15 mouse cellular contexts compared by ENCODE assay signal in genomic region chr17:48968304-48968703, GRCm38 (mm10). TPM values are rescaled to one million over a fixed set of nuclear protein-coding genes. Genes with fewer than 3 reads are reported as not detected.
"Had no signal": no experiment of that assay in that cellular context is flagged by ENCODE, and none has a peak within 500 bp of the region (broad histone marks: within the 10 kb centered on the region; RNA-seq: fewer than 3 reads in every experiment).

No protein-coding gene starts in this region.

- ATAC-seq: liver, postnatal 0 days; lung, postnatal 0 days; midbrain, embryonic 13.5 days; midbrain, embryonic 15.5 days had no signal

- DNase-seq: liver, postnatal 0 days; lung, adult 2 months; lung, postnatal 14 days; lung, postnatal 36 days; right cerebral cortex, postnatal 25 days; spleen, adult 18-20 months; thymus, adult 18-20 months; thymus, postnatal 14 days; thymus, postnatal 36 days had no signal

RNA-seq across cellular contexts. Expression of gene Lrfn2, which starts 36.1 kb away (rescaled TPM):
- total RNA-seq: megakaryocyte progenitor cell, adult 5-6 weeks; monocyte, adult 5-6 weeks; neutrophil, adult 5-6 weeks had no signal
